10 mouse cellular contexts compared by ENCODE assay signal in genomic region chr8:8334515-8334914, GRCm38 (mm10).
DNase-seq lines count a peak whose midpoint lies in the region; ATAC-seq and TF ChIP-seq lines count a peak whose summit lies in the region.
"Had no signal": no experiment of that assay in that cellular context is flagged by ENCODE, and none has a peak within 500 bp of the region (broad histone marks: within the 10 kb centered on the region; RNA-seq: fewer than 3 reads in every experiment).

No protein-coding gene starts in this region.

- DNase-seq in lung, adult 18-20 months: peak; percentile 13 to 33
- no peak for DNase-seq in lung, postnatal 0 days (ENCODE audit: low spot score)
- DNase-seq in heart, adult 9 months (ENCODE audit: low spot score in 2 of 2): peak; percentile 64 to 73
- DNase-seq in kidney, postnatal 0 days (ENCODE audit: low spot score): no peak
- peak; percentile 21 for DNase-seq in skeletal muscle tissue, adult 2 months (ENCODE audit: low read depth, low spot score)
- DNase-seq in left cerebral cortex, postnatal 14 days (ENCODE audit: low spot score in 2 of 2): no peak
- DNase-seq in right cerebral cortex, postnatal 10 days (ENCODE audit: low spot score in 2 of 2): no peak

- H3K4me2 ChIP-seq in lung, postnatal 0 days (replicated peaks; ENCODE audit: low read depth, low read length): no peak overlapping the region
- H3K4me2 ChIP-seq in kidney, postnatal 0 days (ENCODE audit: low read length): peak overlapping the region; percentile 18; the same call in 1 of the 2 replicates
- no peak overlapping the region for H3K4me2 ChIP-seq in forebrain, embryonic 16.5 days (ENCODE audit: low read length)

- no peak overlapping the region for H3K27ac ChIP-seq in lung, postnatal 0 days (ENCODE audit: low read length)
- H3K27ac ChIP-seq in kidney, postnatal 0 days: peak overlapping the region; percentile 27; the same call in 1 of the 2 replicates
- no peak overlapping the region for H3K27ac ChIP-seq in forebrain, embryonic 16.5 days (ENCODE audit: low read length)
- H3K27ac ChIP-seq: macrophage had no signal

- no peak overlapping the region for H3K9ac ChIP-seq in lung, postnatal 0 days (replicated peaks; ENCODE audit: low read depth)
- H3K9ac ChIP-seq in kidney, postnatal 0 days (ENCODE audit: low read depth, low read length): no peak overlapping the region
- no peak overlapping the region for H3K9ac ChIP-seq in forebrain, embryonic 16.5 days (replicated peaks; ENCODE audit: low read depth, low read length)

- 56% methylated on average over 7 of the region's 7 CpGs for WGBS in lung, postnatal 0 days
- WGBS in kidney, postnatal 0 days: 59% methylated on average over 7 of the region's 7 CpGs
- 75% methylated on average over 7 of the region's 7 CpGs for WGBS in forebrain, embryonic 16.5 days

- H3K4me3 ChIP-seq in lung, postnatal 0 days (ENCODE audit: low read depth, low read length): no peak overlapping the region
- no peak overlapping the region for H3K4me3 ChIP-seq in kidney, postnatal 0 days (replicated peaks; ENCODE audit: low read depth, low read length)
- no peak overlapping the region for H3K4me3 ChIP-seq in forebrain, embryonic 16.5 days (replicated peaks; ENCODE audit: low read length)

- H3K9me3 ChIP-seq in lung, postnatal 0 days (ENCODE audit: low read length): no peaks in the 10 kb centered on the region
- no peaks in the 10 kb centered on the region for H3K9me3 ChIP-seq in kidney, postnatal 0 days (replicated peaks; ENCODE audit: low read length)
- no peaks in the 10 kb centered on the region for H3K9me3 ChIP-seq in forebrain, embryonic 16.5 days (ENCODE audit: control insufficient read depth, low read length)

- intact Hi-C loops in left cerebral cortex, postnatal 14 days (cut with DNase I): no loop called here

- no peaks in the 10 kb centered on the region for H3K27me3 ChIP-seq in lung, postnatal 0 days (replicated peaks; ENCODE audit: insufficient read depth, low read length)
- no peaks in the 10 kb centered on the region for H3K27me3 ChIP-seq in kidney, postnatal 0 days (ENCODE audit: insufficient read depth, low read length)
- no peaks in the 10 kb centered on the region for H3K27me3 ChIP-seq in forebrain, embryonic 16.5 days (replicated peaks; ENCODE audit: control insufficient read depth, insufficient read depth, low read length)
- H3K27me3 ChIP-seq: Patski had no signal

- TF ChIP-seq EP300 in lung, postnatal 0 days (IDR thresholded peaks at IDR 0.05): no peak

- TF ChIP-seq CTCF in lung, postnatal 0 days (IDR thresholded peaks at IDR 0.05): no peak
- TF ChIP-seq CTCF in kidney, postnatal 0 days (IDR thresholded peaks at IDR 0.05; ENCODE audit: low read depth): no peak

- no peaks in the 10 kb centered on the region for H3K36me3 ChIP-seq in lung, postnatal 0 days (ENCODE audit: insufficient read depth, low read length)
- no peaks in the 10 kb centered on the region for H3K36me3 ChIP-seq in kidney, postnatal 0 days (ENCODE audit: insufficient read depth, low read length)
- H3K36me3 ChIP-seq in forebrain, embryonic 16.5 days (ENCODE audit: control insufficient read depth, insufficient read depth): no peaks in the 10 kb centered on the region

- no peaks in the 10 kb centered on the region for H3K4me1 ChIP-seq in lung, postnatal 0 days (ENCODE audit: insufficient read depth, low read depth, low read length)
- H3K4me1 ChIP-seq in kidney, postnatal 0 days (replicated peaks; ENCODE audit: insufficient read depth, low read length): peaks cover 13% of the 10 kb centered on the region
- H3K4me1 ChIP-seq in forebrain, embryonic 16.5 days (replicated peaks; ENCODE audit: control insufficient read depth, insufficient read depth, low read length): peaks cover 8% of the 10 kb centered on the region; the same call in 1 of the 2 replicates

- ATAC-seq in lung, postnatal 0 days: no peak
- ATAC-seq in kidney, postnatal 0 days (replicated peaks; ENCODE audit: low FRiP score, low read depth): no peak
- no peak for ATAC-seq in forebrain, embryonic 16.5 days
- ATAC-seq: Patski had no signal

Comparison
In these comparisons a context has a peak if more than half of its experiments do, and no peak if none do; other contexts are left out.
1. DNase-seq: peak in lung, adult 18-20 months (2 of 2), heart, adult 9 months (2 of 2) and skeletal muscle tissue, adult 2 months (single experiment); none in lung, postnatal 0 days (single experiment), kidney, postnatal 0 days (single experiment), left cerebral cortex, postnatal 14 days (0 of 2) and right cerebral cortex, postnatal 10 days (0 of 2).